Mouse (Mus musculus): ENCODE measurements around the gene Mars2.
A peak's percentile ranks its signal among the peaks of the same experiment; 100 is the strongest.

Gene Mars2

DNA sequence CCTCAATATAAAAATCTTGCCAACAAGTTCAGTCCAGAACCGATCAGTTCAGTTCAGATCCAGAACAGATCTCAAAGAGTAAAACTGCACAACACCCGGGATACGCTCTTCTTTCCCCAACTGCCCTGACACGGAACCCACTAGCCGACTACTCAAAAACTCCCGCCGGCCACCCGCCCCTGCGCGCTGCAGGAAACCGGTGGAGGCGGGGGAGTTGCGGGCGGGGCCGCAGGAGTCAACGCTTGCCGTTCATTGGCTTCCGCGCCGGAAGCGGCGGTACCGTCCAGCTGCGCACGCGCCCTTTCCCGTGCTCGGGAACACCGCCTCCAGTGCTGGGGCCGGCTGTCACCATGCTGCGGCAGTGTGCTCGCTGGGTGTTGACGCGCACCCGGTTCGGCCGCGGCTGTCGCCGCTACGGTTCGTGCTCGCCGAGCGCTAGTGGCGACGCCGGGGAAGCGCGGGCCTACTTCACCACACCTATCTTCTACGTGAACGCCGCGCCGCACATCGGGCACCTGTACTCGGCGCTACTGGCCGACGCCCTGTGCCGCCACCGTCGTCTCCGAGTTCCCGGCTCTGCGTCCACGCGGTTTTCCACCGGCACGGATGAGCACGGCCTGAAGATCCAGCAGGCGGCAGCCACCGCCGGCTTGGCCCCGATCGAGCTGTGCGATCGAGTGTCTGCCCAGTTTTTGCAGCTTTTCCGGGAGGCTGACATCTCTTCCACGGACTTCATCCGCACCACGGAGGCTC, at the start of gene Mars2:
Mars2 (plus strand) TSS at position 288 of the 753 bp plus-strand sequence.
- peak; percentile 97 for DNase-seq (ENCODE audit: low read depth)

DNA sequence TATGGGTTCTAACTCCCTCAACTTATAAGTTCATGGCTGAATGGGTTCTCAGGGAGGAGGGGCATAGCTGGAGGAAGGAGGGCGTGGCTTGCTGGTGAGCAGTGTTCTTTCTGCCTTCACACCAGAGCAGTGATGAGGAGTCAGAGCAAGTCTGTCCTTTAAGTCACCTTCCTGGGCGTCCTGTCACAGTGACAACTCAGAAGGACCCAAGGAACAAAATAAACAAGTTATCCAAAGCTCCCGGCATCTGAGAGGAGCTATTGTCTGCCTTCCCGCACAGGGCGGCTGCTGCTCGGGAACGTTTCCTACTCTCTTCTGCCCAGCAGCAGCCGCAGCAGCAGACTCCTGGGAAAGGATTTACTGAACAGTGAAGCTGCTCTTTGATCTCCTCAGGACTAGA, 45.0 kb upstream of the Mars2 start:
- no peak for DNase-seq (ENCODE audit: low read depth)

DNA sequence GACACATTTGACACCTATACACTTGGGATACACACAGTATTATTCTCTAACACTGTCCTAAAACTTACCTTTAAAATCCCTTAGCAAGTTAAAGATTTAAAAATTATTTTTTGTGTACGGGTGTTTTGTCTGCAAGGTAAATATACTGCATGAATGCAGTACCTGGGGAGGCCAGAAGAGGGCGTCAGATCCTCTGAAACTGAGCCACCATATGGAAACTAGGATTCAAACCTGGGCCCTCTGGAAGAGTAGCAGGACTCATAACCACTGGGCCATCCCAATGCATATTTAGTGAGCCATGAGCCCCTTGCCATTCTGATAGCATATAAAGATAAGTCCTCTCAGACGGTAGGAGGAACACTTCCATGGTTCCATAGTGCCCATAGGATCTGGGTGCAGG, 44.2 kb upstream of the Mars2 start:
- DNase-seq (ENCODE audit: low read depth), result peak; percentile 65

DNA sequence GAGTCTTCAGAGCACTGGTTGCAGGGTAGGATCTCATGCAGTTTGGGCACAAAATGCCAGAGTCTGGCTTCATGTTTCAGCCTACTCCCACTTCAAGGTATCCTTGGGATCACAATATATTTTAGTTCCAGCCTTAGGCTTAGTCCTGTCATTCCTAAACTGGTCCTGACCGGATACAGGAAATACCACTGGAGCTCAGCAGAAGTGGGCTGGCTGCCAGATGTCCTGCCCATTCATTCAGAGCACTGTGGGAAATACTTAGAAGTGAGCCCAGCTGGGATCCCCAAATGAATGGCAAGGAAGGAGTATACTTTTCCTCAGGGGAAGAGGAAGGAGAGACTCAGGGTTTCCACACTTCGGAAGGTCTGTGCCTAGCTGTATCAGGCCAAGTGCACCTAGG, 43.7 kb upstream of the Mars2 start:
- DNase-seq (ENCODE audit: low read depth), result no peak

DNA sequence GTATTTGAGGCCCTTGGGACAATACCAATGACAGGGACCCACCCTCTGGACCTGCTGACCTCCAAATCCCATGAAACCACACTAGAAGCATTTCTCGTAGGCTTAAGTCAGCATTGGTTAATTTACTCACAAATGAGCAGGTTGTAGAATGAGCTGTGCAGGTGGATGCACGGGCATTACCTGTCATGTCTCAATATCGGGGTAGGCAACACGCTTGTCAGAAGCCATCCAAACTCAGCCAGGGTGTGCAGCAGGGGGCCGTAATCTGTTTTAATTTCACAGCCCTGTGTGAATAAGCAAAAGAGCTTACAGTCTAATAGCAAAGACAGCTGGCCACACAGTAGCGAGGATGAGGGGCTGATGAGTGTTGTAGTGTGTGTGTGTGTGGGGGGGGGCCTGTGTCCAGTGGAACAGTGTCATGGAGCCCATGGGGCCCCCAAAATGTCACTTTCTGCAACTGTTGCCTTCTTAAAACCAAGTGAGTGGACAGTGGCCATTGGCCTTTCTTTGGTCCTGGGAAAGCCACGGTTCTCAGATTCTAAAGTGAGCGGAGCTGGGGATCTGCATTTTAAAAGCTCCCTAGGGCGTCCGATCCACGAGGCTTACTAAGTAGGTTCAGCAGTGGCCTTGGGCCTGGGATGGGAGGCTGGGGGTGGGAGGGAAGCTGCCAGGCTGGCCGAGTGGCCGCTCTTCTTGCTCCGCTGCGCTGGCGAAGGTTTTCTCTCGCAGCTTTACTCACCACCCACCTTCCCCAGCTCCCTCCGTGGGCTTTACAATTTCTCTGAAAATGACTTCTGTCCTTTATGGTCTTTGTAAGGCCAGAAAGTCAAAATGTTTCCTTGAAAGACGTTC, 42.7 kb upstream of the Mars2 start:
- no peak for DNase-seq (ENCODE audit: low read depth)

DNA sequence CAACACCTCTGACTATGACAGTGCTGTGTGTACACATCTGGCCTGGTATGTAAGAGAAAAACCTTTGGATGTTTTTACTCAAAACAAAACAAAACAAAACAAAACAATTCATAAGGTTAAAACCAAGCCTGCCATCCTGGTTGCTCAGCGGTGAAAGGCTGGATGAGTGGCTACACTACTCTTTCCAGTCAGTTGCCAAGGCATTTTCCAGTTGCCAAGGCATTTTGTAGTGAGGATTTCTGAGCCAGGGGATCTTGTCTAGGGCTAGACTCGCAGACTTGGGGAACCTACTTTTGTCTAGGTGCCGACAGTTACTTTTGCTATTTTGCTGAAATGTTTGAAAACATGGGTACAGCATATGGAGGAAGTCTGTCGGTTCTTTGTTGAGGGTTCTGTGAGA, 42.0 kb upstream of the Mars2 start:
- DNase-seq (ENCODE audit: low read depth), result no peak

DNA sequence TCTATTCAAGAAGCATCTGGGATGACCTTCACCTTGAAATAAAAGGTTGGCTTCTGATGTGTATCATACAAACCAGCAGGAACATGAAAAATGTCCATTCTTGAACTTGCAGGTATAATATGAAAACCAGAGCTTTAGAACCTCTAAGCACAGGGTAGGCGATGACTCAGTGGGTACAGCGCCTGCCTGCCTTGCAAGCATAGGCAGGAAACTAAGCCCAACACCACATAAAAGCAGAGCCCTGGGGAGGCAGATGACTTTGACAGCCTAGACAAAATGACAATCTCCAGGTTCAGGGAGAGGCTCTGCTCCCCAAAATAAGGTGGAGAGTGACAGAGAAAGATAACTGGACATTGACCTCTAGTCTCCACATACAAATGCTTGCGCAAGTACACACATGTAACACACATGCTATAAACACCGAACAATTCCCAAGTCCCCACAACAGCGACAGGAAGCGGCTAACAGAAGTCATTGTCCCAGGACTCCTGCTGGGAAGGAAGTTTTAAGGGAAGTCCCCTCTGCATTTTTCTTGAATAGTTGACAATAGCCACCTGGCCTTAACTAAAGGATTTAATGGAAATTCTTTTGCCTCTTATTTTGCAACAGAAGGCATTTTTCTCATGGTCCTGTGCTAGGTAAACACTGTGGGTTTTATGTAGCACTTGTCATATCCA, 40.5 kb upstream of the Mars2 start:
- peak; percentile 25 for DNase-seq (ENCODE audit: low read depth)

DNA sequence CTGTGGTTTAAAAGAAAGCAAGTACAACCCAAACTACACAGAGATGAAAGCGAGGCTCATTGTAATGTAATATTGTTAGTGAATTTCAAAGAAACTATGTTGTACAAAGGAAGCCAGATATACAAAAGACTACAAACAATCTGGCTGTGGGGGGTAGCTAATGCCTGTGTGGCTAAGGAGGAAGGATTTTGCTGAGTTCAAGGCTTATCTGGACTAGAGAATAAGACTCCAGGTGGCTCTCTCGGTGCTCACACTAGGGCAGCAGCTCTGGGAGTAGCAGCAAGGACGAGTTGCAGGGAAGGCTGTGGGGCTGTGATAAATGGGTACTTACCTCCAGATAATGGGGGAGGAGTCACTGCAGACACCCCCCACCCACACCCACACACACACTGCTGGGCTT, 38.3 kb upstream of the Mars2 start:
- no peak for DNase-seq (ENCODE audit: low read depth)

DNA sequence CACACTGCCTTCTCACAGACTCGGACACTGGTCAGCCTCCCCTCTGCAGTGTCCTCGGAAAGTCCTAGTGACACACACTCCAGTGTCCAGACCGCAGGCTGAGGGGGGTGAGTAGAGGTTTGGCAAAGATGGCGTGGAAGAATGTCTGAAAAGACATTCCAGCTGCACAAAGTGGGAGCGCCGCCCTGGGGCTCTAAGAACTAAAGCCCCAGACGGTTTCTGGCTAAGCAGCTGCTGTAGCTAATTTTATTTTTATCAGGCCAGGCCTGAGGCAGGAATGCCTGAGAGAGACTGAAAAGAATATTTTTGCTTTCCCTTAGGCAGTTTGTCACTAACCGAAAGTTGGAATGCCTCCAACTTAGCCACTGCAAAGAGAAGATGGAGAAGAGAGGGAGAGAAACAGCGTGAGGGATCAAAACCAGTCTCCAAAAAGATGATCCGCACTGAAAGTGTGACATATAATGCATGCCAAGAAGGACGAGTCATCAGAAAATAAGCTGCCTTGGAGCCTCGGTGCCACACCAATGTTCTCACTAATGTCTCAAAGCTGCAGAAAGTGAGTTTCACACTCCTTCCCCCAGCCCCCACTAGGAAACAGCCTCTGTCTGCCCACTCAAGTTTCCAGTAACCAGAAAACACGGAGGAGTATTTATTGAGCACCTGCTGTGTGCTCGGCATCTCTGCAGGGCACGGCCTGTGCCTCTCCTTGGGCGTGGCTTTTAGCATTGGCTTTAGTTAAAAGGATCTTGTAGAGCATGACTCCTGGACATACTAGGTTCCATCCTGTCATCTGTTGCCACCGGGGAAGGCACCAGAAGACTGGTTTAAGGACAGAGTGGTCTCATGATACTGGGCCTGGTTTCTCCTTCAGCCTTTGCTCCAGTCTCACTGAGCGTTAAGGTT, 34.9 kb upstream of the Mars2 start:
- no peak for DNase-seq (ENCODE audit: low read depth)

DNA sequence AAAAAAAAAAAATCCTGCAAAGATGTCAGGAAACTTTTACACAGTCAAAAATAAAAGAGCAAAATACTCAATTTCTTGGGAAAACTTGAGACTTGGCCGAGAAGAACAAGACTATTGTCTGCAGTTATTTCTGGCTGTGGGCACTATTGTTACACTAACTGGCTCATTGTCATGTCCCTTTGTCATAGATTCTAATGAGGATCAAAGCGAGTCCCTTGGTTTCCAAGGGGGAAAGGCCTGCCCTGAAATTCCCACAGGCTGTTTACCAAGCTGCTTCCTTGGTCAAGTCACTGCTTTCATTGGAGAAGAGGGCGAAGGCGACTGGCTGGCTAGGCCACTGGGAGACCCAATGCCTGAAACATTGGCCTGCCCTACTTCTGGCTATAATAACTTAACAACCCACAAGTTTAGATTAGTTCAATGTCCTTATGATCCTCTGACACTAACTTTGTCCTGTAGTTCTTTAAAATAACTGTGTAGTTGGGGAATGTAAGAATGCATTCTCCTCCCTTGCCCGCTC, 31.1 kb upstream of the Mars2 start:
- no peak for DNase-seq (ENCODE audit: low read depth)

DNA sequence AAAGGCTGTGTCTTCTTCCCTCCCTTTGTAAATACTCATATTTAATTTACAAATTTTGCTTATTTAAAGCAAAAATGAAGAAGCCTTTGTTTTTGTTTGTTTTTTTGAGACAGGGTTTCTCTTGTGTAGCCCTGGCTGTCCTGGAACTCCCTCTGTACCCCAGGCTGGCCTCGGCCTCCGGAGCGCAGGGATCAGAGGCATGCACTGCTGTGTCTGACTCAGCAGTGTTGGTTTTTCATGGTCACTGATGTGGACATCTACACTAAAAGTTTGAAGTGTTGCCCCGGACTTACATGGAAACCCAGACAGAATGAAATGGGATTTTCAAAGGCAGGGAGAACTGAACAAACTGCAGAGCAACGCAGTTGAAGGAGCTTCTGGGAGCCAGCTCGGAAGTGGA, 29.4 kb upstream of the Mars2 start:
- DNase-seq (ENCODE audit: low read depth), result no peak

DNA sequence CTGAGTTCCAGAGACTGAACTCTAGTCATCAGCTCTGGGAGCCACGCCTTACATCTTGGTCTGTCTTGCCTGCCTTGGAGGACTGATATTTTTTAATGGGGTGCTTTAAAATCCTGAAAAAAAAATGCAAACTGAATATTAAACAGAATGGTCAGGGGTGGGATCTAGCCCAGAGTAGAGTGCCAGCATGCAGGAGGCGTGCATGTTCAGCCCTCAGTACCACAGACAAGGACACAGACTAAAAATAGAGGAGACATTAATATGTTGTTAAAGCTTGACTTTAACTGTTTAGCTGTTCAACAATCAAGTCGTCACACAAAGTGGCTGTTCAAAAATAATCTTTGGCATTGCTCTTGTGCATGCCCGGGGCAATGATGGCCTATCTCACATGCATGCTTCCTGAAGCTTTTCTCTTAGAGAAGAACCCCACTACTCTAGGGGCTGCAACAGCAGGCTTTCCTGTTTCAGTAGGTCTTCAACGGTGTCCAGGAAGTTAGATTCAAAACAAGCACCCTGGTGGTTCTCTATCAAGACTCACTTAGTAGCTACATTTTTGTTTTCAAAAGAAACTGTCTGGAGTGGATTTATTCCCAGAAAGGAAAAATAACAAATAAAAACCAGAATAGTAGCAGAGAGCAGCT, 28.4 kb upstream of the Mars2 start:
- DNase-seq (ENCODE audit: low read depth), result peak; percentile 48

DNA sequence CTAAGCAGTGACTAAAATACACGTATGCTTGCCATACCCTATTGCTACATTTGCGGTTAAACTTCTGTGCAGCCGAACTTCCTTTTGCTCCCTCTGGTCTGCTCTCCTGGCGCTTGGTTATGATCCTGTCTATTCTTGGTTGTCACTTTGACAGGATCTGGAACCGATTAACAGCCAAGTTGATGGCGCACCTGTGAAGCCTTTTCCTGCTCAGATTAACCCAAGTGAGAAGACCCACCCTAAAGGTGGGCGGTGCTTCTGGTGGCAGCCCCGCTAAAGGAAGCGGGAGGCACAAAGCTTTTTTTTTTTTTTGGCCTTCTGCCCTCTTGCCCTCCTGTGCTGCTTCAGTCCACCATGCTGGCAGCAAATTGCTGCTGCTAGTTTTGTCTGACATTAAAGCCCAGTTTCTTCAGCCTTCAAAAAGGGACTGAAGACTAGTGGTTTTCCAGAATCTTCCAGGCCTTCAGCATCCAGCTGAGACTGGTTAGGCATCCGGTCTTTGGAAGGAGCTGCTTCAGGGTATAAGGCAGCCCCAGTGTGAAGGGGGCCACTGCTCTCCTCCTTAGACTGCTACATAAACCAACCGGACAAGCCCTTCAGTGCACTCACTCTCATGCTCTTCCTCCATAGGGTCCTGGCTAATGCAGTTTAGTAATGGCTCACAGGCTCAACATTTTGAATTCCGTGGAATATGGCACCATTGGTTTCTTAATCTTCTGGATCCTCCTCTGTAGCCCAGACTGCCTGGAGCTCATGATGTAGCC, 26.6 kb upstream of the Mars2 start:
- DNase-seq (ENCODE audit: low read depth), result peak; percentile 74

DNA sequence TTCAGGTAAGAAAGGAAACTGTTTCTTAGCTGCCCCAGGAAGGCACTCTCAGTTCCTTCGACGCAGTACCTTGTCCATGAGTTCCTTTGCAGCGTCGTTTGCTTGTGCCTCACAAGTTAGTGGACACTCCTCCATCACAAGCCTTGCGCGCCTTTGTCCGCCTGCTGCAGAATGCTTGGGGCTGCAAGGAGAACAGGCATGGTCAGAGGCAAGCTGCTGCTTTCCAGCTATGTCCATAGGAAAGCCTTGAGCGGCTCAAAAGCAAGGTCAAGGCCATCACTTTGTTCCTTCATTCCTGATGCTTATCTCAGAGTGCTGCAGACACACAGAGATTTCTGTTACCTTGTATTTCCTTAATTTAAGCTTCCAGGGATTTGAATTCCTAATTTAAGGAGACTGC, 25.9 kb upstream of the Mars2 start:
- DNase-seq (ENCODE audit: low read depth), result no peak

DNA sequence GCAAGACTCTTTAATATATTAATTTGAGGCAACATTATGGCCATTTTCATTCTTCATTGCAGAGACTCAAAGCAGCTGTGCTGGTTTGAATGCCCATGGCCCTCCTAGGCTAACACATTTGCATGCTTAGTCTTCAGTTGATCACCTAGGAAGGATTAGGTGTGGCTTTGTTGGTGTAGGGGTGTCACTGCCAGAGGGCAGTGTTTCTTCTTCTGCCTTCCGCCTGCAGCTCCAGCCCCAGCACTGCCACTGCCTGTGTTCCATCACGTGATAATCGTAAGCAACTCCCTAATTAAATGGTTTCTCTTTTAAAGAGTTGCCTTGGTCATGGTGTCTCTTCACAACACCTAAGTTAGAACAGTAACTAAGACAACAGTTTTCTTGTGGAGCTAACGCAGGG, 24.2 kb upstream of the Mars2 start:
- DNase-seq (ENCODE audit: low read depth), result no peak

DNA sequence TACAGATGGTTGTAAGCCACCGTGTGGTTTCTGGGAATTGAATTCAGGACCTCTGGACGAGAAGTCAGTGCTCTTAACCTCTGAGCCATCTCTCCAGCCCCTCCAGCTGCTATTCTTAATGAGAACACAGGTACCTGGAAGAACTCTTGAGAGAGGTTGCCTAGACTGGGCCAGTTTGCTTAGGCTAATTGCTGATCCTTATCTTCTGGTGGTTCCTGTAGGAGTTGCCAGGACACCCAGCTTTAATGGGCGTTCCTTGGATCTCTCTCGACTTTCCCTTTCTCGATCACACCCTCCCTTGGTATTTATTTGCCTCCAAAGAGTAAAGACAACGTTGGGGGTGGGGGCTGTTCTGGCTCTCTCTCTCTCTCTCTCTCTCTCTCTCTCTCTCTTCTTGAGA, 23.5 kb upstream of the Mars2 start:
- no peak for DNase-seq (ENCODE audit: low read depth)

DNA sequence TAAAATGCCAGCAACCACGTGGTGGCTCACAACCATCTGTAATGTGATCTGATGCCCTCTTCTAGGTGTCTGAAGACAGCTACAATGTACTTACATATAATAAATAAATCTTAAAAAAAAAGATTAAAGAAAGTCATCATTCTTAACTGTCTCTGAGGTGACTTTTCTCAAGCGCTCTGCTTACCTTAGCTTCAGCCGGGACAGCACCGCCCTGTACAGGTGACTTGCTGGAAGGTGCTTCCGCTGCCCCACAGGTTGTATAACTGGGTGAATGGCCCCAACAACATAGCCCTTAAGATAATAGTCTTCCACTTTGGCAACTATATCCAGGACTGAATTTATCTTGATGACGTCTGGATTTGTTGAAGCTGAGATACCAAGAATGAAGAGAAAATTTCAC, 23.0 kb upstream of the Mars2 start:
- no peak for DNase-seq (ENCODE audit: low read depth)

DNA sequence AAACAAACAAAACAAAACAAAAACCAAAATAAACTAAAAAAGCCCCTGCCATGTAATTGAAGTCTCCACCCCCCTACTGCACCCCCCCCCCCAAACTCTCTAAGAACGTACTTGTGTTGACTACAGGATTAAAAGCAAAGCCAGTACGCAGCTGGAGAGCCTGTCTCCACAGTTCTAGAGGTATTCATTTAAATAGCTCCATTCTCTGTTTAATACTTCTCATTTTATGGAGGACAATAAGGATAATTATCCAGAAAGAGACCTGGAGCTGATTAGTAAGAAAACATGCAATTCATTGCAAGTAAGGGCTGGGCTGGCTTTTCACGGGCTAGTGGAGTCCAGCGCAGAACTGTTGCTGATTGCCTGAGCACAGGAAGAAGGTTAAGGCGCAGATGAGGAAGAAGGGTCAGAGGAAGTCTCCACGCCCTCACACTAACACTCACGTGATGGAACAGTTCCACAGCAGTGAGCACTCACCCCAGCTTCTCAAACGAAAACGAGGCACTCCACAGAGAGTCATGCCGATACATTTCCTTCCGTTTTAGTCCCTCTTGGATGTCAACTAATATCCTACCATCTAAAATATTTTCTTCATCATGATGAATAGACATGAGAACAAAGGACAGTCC, 21.7 kb upstream of the Mars2 start:
- peak; percentile 79 for DNase-seq (ENCODE audit: low read depth)

DNA sequence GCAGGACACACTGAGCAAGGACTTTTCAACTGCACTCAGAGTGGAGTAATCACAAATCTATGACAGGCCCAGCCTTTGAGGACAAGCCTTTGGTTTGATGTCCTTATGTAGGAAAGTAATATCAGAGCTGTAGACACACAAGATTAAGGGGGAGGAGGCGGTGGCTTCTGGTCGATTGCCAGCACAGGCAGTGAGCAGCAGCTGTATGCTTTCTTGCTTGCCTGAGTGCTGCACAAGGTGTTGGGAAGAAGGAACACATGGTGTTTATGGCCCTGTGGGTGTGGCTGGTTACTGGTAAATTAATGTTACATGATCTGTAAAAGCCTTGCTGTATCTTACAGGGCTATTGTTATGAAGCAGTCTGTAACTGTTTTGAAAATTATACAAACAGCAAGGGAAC, 19.8 kb upstream of the Mars2 start:
- DNase-seq (ENCODE audit: low read depth), result no peak

DNA sequence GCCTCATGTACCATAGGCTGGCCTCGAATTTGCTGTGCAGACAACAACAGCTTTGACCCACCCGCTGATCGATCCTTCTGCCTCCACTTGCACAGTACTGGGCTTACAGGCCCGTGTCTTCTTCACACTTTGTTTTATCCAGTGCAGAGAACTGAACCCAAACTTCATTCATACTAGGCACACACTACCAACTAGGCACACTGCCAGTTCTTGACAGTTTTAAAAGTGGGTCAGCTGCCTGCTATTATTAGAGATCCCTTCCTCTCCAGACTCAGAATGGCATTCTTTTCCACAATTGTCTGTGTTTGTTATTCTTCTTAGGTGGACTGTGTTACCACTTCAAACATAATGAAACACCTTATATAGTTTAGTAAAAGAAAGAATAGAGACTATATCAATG, 15.6 kb upstream of the Mars2 start:
- no peak for DNase-seq (ENCODE audit: low read depth)
